In the genomic region with DNA sequence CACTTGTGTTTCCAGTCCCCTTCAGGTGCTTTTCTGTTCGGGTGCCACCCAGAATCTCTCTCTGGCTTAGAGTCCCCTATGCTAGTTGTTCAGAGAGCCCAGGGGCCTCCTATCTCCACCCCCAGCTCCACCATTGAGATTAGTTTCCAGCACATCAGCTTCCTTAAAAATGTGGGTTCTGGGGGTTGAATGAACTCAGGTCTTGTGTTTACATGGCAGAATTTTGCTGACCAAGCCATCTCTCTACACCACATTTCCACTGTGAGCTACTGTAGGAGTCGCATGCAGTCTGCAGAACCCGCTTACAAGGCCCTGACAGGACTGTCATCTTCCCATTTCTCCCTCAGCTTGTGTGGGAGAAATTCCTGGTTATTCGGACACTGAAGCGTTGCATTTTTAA, we compare ENCODE assay signal across 13 mouse cellular contexts. TPM values are rescaled to one million over a fixed set of nuclear protein-coding genes. Genes with fewer than 3 reads are reported as not detected.
DNase-seq lines count a peak whose midpoint lies in the region; ATAC-seq and TF ChIP-seq lines count a peak whose summit lies in the region.
"Had no signal": no experiment of that assay in that cellular context is flagged by ENCODE, and none has a peak within 500 bp of the region (broad histone marks: within the 10 kb centered on the region; RNA-seq: fewer than 3 reads in every experiment).

No protein-coding gene starts in this region.

- H3K9me3 ChIP-seq in forebrain, embryonic 12.5 days = no peaks in the 10 kb centered on the region
- no peaks in the 10 kb centered on the region for H3K9me3 ChIP-seq in forebrain, embryonic 13.5 days (replicated peaks)
- no peaks in the 10 kb centered on the region for H3K9me3 ChIP-seq in hindbrain, embryonic 10.5 days
- H3K9me3 ChIP-seq in hindbrain, embryonic 14.5 days (ENCODE audit: control insufficient read depth, low read length) = no peaks in the 10 kb centered on the region
- H3K9me3 ChIP-seq: kidney, embryonic 15.5 days had no signal

- no peak overlapping the region for H3K4me2 ChIP-seq in forebrain, embryonic 12.5 days
- H3K4me2 ChIP-seq in forebrain, embryonic 13.5 days = no peak overlapping the region
- H3K4me2 ChIP-seq in hindbrain, embryonic 14.5 days (replicated peaks) = no peak overlapping the region
- H3K4me2 ChIP-seq: kidney, embryonic 15.5 days; lung, embryonic 14.5 days had no signal

- no peak overlapping the region for H3K4me3 ChIP-seq in forebrain, embryonic 12.5 days (replicated peaks)
- no peak overlapping the region for H3K4me3 ChIP-seq in forebrain, embryonic 13.5 days
- H3K4me3 ChIP-seq in hindbrain, embryonic 10.5 days = no peak overlapping the region
- no peak overlapping the region for H3K4me3 ChIP-seq in hindbrain, embryonic 14.5 days (replicated peaks; ENCODE audit: low read length)
- H3K4me3 ChIP-seq in testis, adult 2 months (ENCODE audit: control insufficient read depth, low read depth, low read length) = no peak overlapping the region
- H3K4me3 ChIP-seq: kidney, embryonic 15.5 days had no signal

- 0 out of 2 replicates have a peak overlapping the region, but pooled peaks have one; percentile 38 for H3K27ac ChIP-seq in forebrain, embryonic 12.5 days
- H3K27ac ChIP-seq in forebrain, embryonic 13.5 days = no peak overlapping the region
- peak overlapping the region; percentile 70 for H3K27ac ChIP-seq in hindbrain, embryonic 10.5 days
- no peak overlapping the region for H3K27ac ChIP-seq in hindbrain, embryonic 14.5 days
- peak overlapping the region; percentile 67 for H3K27ac ChIP-seq in testis, adult 2 months (ENCODE audit: control insufficient read depth, insufficient read depth, low read depth, low read length)
- H3K27ac ChIP-seq: kidney, embryonic 15.5 days had no signal

- H3K36me3 ChIP-seq in forebrain, embryonic 12.5 days (replicated peaks) = peaks cover 5% of the 10 kb centered on the region; the same call in 1 of the 2 replicates
- H3K36me3 ChIP-seq in forebrain, embryonic 13.5 days (ENCODE audit: poor library complexity, severe bottlenecking) = peaks cover 4% of the 10 kb centered on the region
- peaks cover 19% of the 10 kb centered on the region for H3K36me3 ChIP-seq in hindbrain, embryonic 10.5 days
- H3K36me3 ChIP-seq in hindbrain, embryonic 14.5 days (replicated peaks; ENCODE audit: control insufficient read depth, insufficient read depth) = no peaks in the 10 kb centered on the region
- no peaks in the 10 kb centered on the region for H3K36me3 ChIP-seq in testis, adult 2 months (ENCODE audit: control insufficient read depth, insufficient read depth, low read length)

- DNase-seq in hindbrain, embryonic 10.5 days (ENCODE audit: low spot score) = no peak
- DNase-seq in hindbrain, embryonic 14.5 days (ENCODE audit: low spot score) = no peak
- DNase-seq in testis, postnatal 10 days (ENCODE audit: low spot score) = no peak
- DNase-seq in layer of hippocampus, postnatal 25 days (ENCODE audit: extremely low spot score in 1 of 2, low spot score in 1 of 2) = no peak
- no peak for DNase-seq in thymus, postnatal 10 days (ENCODE audit: low spot score in 2 of 2)
- DNase-seq: adrenal gland, postnatal 36 days; cerebellum, adult 11 months; lung, embryonic 14.5 days had no signal

- TF ChIP-seq CTCF in testis, adult 2 months (IDR thresholded peaks at IDR 0.05; ENCODE audit: control insufficient read depth, insufficient read depth, insufficient replicate concordance, low read depth, low read length) = no peak

- H3K4me1 ChIP-seq in forebrain, embryonic 12.5 days = peaks cover 52% of the 10 kb centered on the region
- peaks cover 57% of the 10 kb centered on the region for H3K4me1 ChIP-seq in forebrain, embryonic 13.5 days
- H3K4me1 ChIP-seq in hindbrain, embryonic 10.5 days (replicated peaks) = peaks cover 61% of the 10 kb centered on the region
- H3K4me1 ChIP-seq in hindbrain, embryonic 14.5 days (replicated peaks; ENCODE audit: control insufficient read depth, insufficient read depth, low read length) = peaks cover 34% of the 10 kb centered on the region
- peaks cover 18% of the 10 kb centered on the region for H3K4me1 ChIP-seq in testis, adult 2 months (ENCODE audit: control insufficient read depth, insufficient read depth, low read length)

- H3K27me3 ChIP-seq in forebrain, embryonic 12.5 days = no peaks in the 10 kb centered on the region
- H3K27me3 ChIP-seq in forebrain, embryonic 13.5 days = no peaks in the 10 kb centered on the region
- H3K27me3 ChIP-seq in hindbrain, embryonic 10.5 days (ENCODE audit: insufficient read depth, poor library complexity, severe bottlenecking) = no peaks in the 10 kb centered on the region
- H3K27me3 ChIP-seq in hindbrain, embryonic 14.5 days (ENCODE audit: control insufficient read depth, insufficient read depth, low read length) = no peaks in the 10 kb centered on the region
- no peaks in the 10 kb centered on the region for H3K27me3 ChIP-seq in testis, adult 2 months (ENCODE audit: control insufficient read depth, insufficient read depth, low read length)
- H3K27me3 ChIP-seq: kidney, embryonic 15.5 days had no signal

- 95% methylated on average over 5 of the region's 5 CpGs for WGBS in forebrain, embryonic 12.5 days
- 90% methylated on average over 5 of the region's 5 CpGs for WGBS in forebrain, embryonic 13.5 days
- WGBS in hindbrain, embryonic 10.5 days = 93% methylated on average over 5 of the region's 5 CpGs
- 92% methylated on average over 5 of the region's 5 CpGs for WGBS in hindbrain, embryonic 14.5 days

- no peak for TF ChIP-seq POLR2A in testis, adult 2 months (IDR thresholded peaks at IDR 0.05; ENCODE audit: control insufficient read depth, low read depth, low read length)

- no peak overlapping the region for H3K9ac ChIP-seq in forebrain, embryonic 12.5 days
- H3K9ac ChIP-seq in forebrain, embryonic 13.5 days = no peak overlapping the region
- H3K9ac ChIP-seq in hindbrain, embryonic 14.5 days = no peak overlapping the region
- H3K9ac ChIP-seq: kidney, embryonic 15.5 days; lung, embryonic 14.5 days had no signal

- no peak for ATAC-seq in forebrain, embryonic 12.5 days (ENCODE audit: low FRiP score)
- ATAC-seq in forebrain, embryonic 13.5 days = no peak
- ATAC-seq in hindbrain, embryonic 14.5 days (ENCODE audit: low FRiP score) = no peak
- ATAC-seq: inflammation-experienced regulatory T-cells, adult 6 months had no signal

RNA-seq across cellular contexts. Expression of a gene that starts 32.8 kb away (rescaled TPM):
- 41.2 and 45.3 TPM in 2 replicates for polyA plus RNA-seq in forebrain, embryonic 12.5 days (2016; fragmentation: Nextera tagmentation; extraction: Ambion mirVana)
- polyA plus RNA-seq in forebrain, embryonic 13.5 days (2015; fragmentation: Nextera tagmentation; extraction: Ambion mirVana) = 49.7 and 49.9 TPM in 2 replicates
- polyA plus RNA-seq in hindbrain, embryonic 10.5 days (2016; fragmentation: Nextera tagmentation; extraction: Ambion mirVana) = 24.1 and 33.1 TPM in 2 replicates
- polyA plus RNA-seq in hindbrain, embryonic 14.5 days (2014; fragmentation: Nextera tagmentation; extraction: Ambion mirVana) = 63.0 and 65.9 TPM in 2 replicates
- 22.2 and 23.1 TPM in 2 replicates for polyA plus RNA-seq in testis, adult 2 months (2012; rRNA removed)
- total RNA-seq in layer of hippocampus, postnatal 25 days (2021) = 100 to 1,000 TPM; 223 to 246 TPM

RNA-seq across cellular contexts. Expression of a gene that starts 53.1 kb away (rescaled TPM):
- polyA plus RNA-seq in forebrain, embryonic 12.5 days (2016; fragmentation: Nextera tagmentation; extraction: Ambion mirVana) = 179 and 182 TPM in 2 replicates
- 164 and 177 TPM in 2 replicates for polyA plus RNA-seq in forebrain, embryonic 13.5 days (2015; fragmentation: Nextera tagmentation; extraction: Ambion mirVana)
- 123 and 131 TPM in 2 replicates for polyA plus RNA-seq in hindbrain, embryonic 10.5 days (2016; fragmentation: Nextera tagmentation; extraction: Ambion mirVana)
- 50.0 and 65.6 TPM in 2 replicates for polyA plus RNA-seq in hindbrain, embryonic 14.5 days (2014; fragmentation: Nextera tagmentation; extraction: Ambion mirVana)
- 291 and 327 TPM in 2 replicates for polyA plus RNA-seq in testis, adult 2 months (2012; rRNA removed)
- 1 to 10 TPM; 7.4 to 8.6 TPM for total RNA-seq in layer of hippocampus, postnatal 25 days (2021)

Comparison
In these comparisons a context has a peak if more than half of its experiments do, and no peak if none do; other contexts are left out.
1. H3K27ac ChIP-seq: peak in forebrain, embryonic 12.5 days (single experiment), hindbrain, embryonic 10.5 days (single experiment) and testis, adult 2 months (single experiment); none in forebrain, embryonic 13.5 days (single experiment) and hindbrain, embryonic 14.5 days (single experiment).